Mouse (Mus musculus): ENCODE measurements around the gene Mreg. TPM values are rescaled to one million over a fixed set of nuclear protein-coding genes. Genes with fewer than 3 reads are reported as not detected.
A peak's percentile ranks its signal among the peaks of the same experiment; 100 is the strongest.
"Not testable (repeated sequence)": the region's sequence is repeated elsewhere in the genome, so short reads cannot be mapped to it uniquely, and the experiment has no call there.

Mreg gene
- polyA plus RNA-seq, 1 experiment from 2014 or later = 1.8 TPM

- TF ChIP-seq CTCF (IDR thresholded peaks at IDR 0.05; ENCODE audit: low read depth) = no peak
- ATAC-seq (ENCODE audit: insufficient read depth) (no peak), DNase-seq (no peak)
- Histone ChIP-seq H3K27ac (ENCODE audit: low read depth) (no peak overlapping the region), H3K9me3 (ENCODE audit: low read depth, low read length) (no peaks in the 10 kb centered on the region), H3K9ac (no peak overlapping the region), H3K4me2 (0 out of 2 replicates have a peak overlapping the region, but pooled peaks have one; percentile 15), H3K27me3 (ENCODE audit: insufficient read depth, low read length) (peaks cover 8% of the 10 kb centered on the region; the same call in 1 of the 2 replicates), H3K4me3 (ENCODE audit: low read depth, low read length) (no peak overlapping the region), H3K36me3 (ENCODE audit: insufficient read depth) (no peaks in the 10 kb centered on the region), H3K4me1 (ENCODE audit: insufficient read depth) (no peaks in the 10 kb centered on the region)
- 24% methylated on average over 4 of the region's 4 CpGs for WGBS
Observed at GRCm38 (mm10) chr1:72226887-72227481, 14.9 kb upstream of the Mreg start.

- under 1% methylated on average over 9 of the region's 18 CpGs for WGBS
- Histone ChIP-seq H3K4me1 (ENCODE audit: insufficient read depth) (no peaks in the 10 kb centered on the region), H3K36me3 (ENCODE audit: insufficient read depth) (no peaks in the 10 kb centered on the region), H3K9me3 (ENCODE audit: low read depth, low read length) (no peaks in the 10 kb centered on the region), H3K27ac (ENCODE audit: low read depth) (peak overlapping the region; percentile 42; the same call in 1 of the 2 replicates), H3K27me3 (ENCODE audit: insufficient read depth, low read length) (peaks cover 8% of the 10 kb centered on the region; the same call in 1 of the 2 replicates), H3K9ac (no peak overlapping the region), H3K4me2 (peak overlapping the region; percentile 58; the same call in 1 of the 2 replicates), H3K4me3 (ENCODE audit: low read depth, low read length) (peak overlapping the region; percentile 33)
- DNase-seq (peak; percentile 87), ATAC-seq (ENCODE audit: insufficient read depth) (peak; percentile 91)
- no peak for TF ChIP-seq CTCF (IDR thresholded peaks at IDR 0.05; ENCODE audit: low read depth)
Observed at GRCm38 (mm10) chr1:72226172-72226886, 14.2 kb upstream of the Mreg start.

GRCm38 (mm10) chr1:72225720-72226171 is 13.6 kb upstream of the Mreg start:
- DNase-seq (peak; percentile 91), ATAC-seq (ENCODE audit: insufficient read depth) (peak; percentile 88)
- not testable (repeated sequence) for H3K27me3 ChIP-seq (ENCODE audit: insufficient read depth, low read length); H3K36me3 ChIP-seq (ENCODE audit: insufficient read depth); H3K4me1 ChIP-seq (ENCODE audit: insufficient read depth); H3K9ac ChIP-seq; H3K9me3 ChIP-seq (ENCODE audit: low read depth, low read length)
- Histone ChIP-seq H3K4me2 (peak overlapping the region; percentile 58), H3K4me3 (ENCODE audit: low read depth, low read length) (peak overlapping the region; percentile 33), H3K27ac (ENCODE audit: low read depth) (peak overlapping the region; percentile 42; the same call in 1 of the 2 replicates)
- 2% methylated on average over 22 of the region's 31 CpGs for WGBS

- Histone ChIP-seq H3K4me2 (peak overlapping the region; percentile 58), H3K36me3 (ENCODE audit: insufficient read depth) (no peaks in the 10 kb centered on the region), H3K27ac (ENCODE audit: low read depth) (no peak overlapping the region), H3K9me3 (ENCODE audit: low read depth, low read length) (no peaks in the 10 kb centered on the region), H3K27me3 (ENCODE audit: insufficient read depth, low read length) (peaks cover 8% of the 10 kb centered on the region; the same call in 1 of the 2 replicates), H3K9ac (no peak overlapping the region), H3K4me1 (ENCODE audit: insufficient read depth) (no peaks in the 10 kb centered on the region), H3K4me3 (ENCODE audit: low read depth, low read length) (peak overlapping the region; percentile 33)
- ATAC-seq (ENCODE audit: insufficient read depth) = no peak
- TF ChIP-seq CTCF (IDR thresholded peaks at IDR 0.05; ENCODE audit: low read depth) = no peak
- WGBS = 6% methylated on average over 13 of the region's 13 CpGs
- DNase-seq = no peak
Observed at GRCm38 (mm10) chr1:72225054-72225718, 13.1 kb upstream of the Mreg start.

GRCm38 (mm10) chr1:72220008-72220407 is 7.9 kb upstream of the Mreg start:
- ATAC-seq (ENCODE audit: insufficient read depth) (no peak), DNase-seq (peak; percentile 13)
- no peaks in the 10 kb centered on the region for H3K4me1 ChIP-seq (ENCODE audit: insufficient read depth)
- peaks cover 8% of the 10 kb centered on the region; the same call in 1 of the 2 replicates for H3K27me3 ChIP-seq (ENCODE audit: insufficient read depth, low read length)
- no peak overlapping the region for H3K27ac ChIP-seq (ENCODE audit: low read depth)
- 26% methylated on average over 4 of the region's 4 CpGs for WGBS
- no peak overlapping the region for H3K9ac ChIP-seq
- H3K4me3 ChIP-seq (ENCODE audit: low read depth, low read length) = no peak overlapping the region
- H3K4me2 ChIP-seq = no peak overlapping the region
- H3K9me3 ChIP-seq (ENCODE audit: low read depth, low read length) = no peaks in the 10 kb centered on the region
- peak; percentile 40 for TF ChIP-seq CTCF (IDR thresholded peaks at IDR 0.05; ENCODE audit: low read depth)
- no peaks in the 10 kb centered on the region for H3K36me3 ChIP-seq (ENCODE audit: insufficient read depth)

- 8% methylated on average over 2 of the region's 2 CpGs for WGBS
- Histone ChIP-seq H3K4me1 (ENCODE audit: insufficient read depth) (no peaks in the 10 kb centered on the region), H3K4me3 (ENCODE audit: low read depth, low read length) (no peak overlapping the region), H3K9ac (no peak overlapping the region), H3K27ac (ENCODE audit: low read depth) (no peak overlapping the region), H3K27me3 (ENCODE audit: insufficient read depth, low read length) (peaks cover 3% of the 10 kb centered on the region; the same call in 1 of the 2 replicates), H3K4me2 (no peak overlapping the region), H3K9me3 (ENCODE audit: low read depth, low read length) (no peaks in the 10 kb centered on the region), H3K36me3 (ENCODE audit: insufficient read depth) (no peaks in the 10 kb centered on the region)
- no peak for TF ChIP-seq CTCF (IDR thresholded peaks at IDR 0.05; ENCODE audit: low read depth)
- ATAC-seq (ENCODE audit: insufficient read depth) = no peak
- no peak for DNase-seq
Observed at GRCm38 (mm10) chr1:72219116-72219515, 7.0 kb upstream of the Mreg start.

- no peak for TF ChIP-seq CTCF (IDR thresholded peaks at IDR 0.05; ENCODE audit: low read depth)
- H3K9ac ChIP-seq = no peak overlapping the region
- H3K9me3 ChIP-seq (ENCODE audit: low read depth, low read length) = no peaks in the 10 kb centered on the region
- H3K27ac ChIP-seq (ENCODE audit: low read depth) = no peak overlapping the region
- H3K4me3 ChIP-seq (ENCODE audit: low read depth, low read length) = no peak overlapping the region
- DNase-seq = no peak
- peaks cover 3% of the 10 kb centered on the region; the same call in 1 of the 2 replicates for H3K27me3 ChIP-seq (ENCODE audit: insufficient read depth, low read length)
- no peak overlapping the region for H3K4me2 ChIP-seq
- H3K4me1 ChIP-seq (ENCODE audit: insufficient read depth) = no peaks in the 10 kb centered on the region
- H3K36me3 ChIP-seq (ENCODE audit: insufficient read depth) = no peaks in the 10 kb centered on the region
- ATAC-seq (ENCODE audit: insufficient read depth) = no peak
- 30% methylated on average over 2 of the region's 2 CpGs for WGBS
Observed at GRCm38 (mm10) chr1:72218626-72219025, 6.5 kb upstream of the Mreg start.

Measured in lung, embryonic 14.5 days (tissue).